Mouse (Mus musculus) thymus, postnatal 0 days (tissue): ENCODE results near the gene Ywhaq. TPM values are rescaled to one million over a fixed set of nuclear protein-coding genes. Genes with fewer than 3 reads are reported as not detected.

Experiments
- DNase-seq: peaks from one replicate; pipeline ENCODE4 v3.0.0-alpha.2; 2015; ENCODE audit warnings: low spot score
- polyA plus RNA-seq: library from polyadenylated mRNA; unstranded; fragments of >200 nt; fragmentation: Nextera tagmentation; extraction: Ambion mirVana; gene quantifications from 2 replicates; pipeline ENCODE4 v1.2.1, GENCODE M21; 2015

The Ywhaq gene
- 361 and 392 TPM in 2 replicates for polyA plus RNA-seq

GRCm38 (mm10) chr12:21417100-21418070, at the start of gene Ywhaq:
Ywhaq (minus strand) TSS chr12:21417637.
- DNase-seq = peak; percentile 96

- DNase-seq = no peak
These were observed 46.0 kb upstream of the Ywhaq start for GRCm38 (mm10) chr12:21463448-21463891.

- DNase-seq = no peak
These were observed 45.2 kb upstream of the Ywhaq start for GRCm38 (mm10) chr12:21462658-21463057.

- DNase-seq = no peak
These were observed 42.2 kb upstream of the Ywhaq start for GRCm38 (mm10) chr12:21459681-21460080.

DNA sequence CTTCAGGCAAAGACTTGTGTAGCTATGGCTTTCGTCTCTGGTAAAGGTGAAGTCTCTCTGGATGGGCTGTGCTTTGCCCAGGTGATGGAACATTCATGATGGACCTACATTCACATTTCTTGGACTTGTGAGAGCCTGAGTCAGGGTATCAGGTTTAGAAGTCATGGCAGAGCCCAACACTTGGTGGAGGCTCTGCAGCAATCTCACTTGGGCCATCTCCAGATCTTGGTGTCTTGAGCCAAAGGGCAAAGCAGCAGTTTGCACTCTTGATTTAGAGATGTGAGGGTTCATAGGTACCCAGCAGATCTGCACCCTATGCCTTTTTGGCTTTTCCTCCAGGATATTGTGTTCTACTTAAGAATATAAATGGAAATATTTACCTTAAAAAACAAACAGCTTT, 38.6 kb upstream of the Ywhaq start:
- DNase-seq = no peak

DNA sequence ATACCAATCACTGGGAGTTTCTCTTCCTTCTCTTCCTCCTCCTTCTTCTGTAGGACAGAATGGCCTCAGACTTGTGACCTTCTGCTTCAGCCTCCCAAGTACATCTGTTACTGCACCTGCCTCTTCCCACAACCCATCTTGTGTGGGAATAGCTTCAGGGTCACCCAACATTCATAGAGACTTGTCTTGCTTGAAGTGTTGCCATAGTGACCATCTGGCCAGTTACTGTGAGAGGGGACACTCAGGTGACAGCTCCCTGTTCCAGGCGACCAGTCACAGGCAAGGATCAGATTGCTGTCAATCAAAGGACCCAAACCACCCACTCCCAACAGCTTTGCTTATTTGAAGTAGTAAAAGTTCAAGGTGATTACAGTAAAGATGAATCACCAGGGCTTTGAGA, 34.3 kb upstream of the Ywhaq start:
- no peak for DNase-seq

- DNase-seq = peak; percentile 36
These were observed 33.9 kb upstream of the Ywhaq start for GRCm38 (mm10) chr12:21451351-21451750.

DNA sequence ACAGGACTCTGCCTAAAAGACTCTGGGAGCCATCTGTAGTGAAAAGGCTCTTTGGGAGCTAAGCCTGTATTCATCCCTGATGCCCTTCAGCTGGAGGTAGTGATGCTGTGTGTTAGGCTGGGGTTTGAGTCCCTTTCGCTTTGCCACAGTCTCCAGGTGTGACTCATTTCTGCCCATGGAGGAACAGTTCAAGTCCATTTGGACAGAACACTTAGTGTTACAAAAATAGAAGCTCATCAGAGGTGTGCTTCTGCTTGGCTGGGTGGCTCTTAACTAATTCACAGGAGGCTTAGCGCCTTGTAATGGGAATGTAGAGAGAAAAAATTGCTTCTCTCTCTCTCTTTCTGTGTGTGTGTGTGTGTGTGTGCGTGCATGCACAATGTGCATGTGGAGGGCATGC, 26.3 kb upstream of the Ywhaq start:
- no peak for DNase-seq

- DNase-seq = no peak
These were observed 24.4 kb upstream of the Ywhaq start for GRCm38 (mm10) chr12:21441870-21442269.

- DNase-seq = no peak
These were observed 22.0 kb upstream of the Ywhaq start for GRCm38 (mm10) chr12:21439428-21439827.

GRCm38 (mm10) chr12:21438750-21439394, 21.4 kb upstream of the Ywhaq start:
- no peak for DNase-seq

- DNase-seq = no peak
These were observed 20.9 kb upstream of the Ywhaq start for GRCm38 (mm10) chr12:21438294-21438693.

DNA sequence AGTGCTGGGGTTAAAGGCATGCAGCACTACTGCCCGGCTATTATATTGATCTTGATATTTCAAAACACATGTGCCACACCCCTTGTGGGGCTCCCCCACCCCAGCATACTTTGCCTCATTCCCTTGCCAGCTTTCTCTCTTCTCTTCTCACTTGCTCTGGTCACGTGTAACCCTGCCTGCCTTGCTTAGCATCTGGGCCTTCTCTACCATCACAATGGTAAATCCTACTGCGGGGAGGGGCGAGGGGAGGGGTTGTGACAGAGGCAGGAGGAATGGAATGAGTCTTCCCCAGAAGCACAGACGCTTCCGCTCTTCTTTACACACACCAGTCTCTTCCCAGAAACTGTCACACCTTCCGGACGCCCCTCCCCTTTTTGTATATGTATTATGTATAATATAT, 14.5 kb upstream of the Ywhaq start:
- no peak for DNase-seq

GRCm38 (mm10) chr12:21431039-21431438, 13.6 kb upstream of the Ywhaq start:
- no peak for DNase-seq

DNA sequence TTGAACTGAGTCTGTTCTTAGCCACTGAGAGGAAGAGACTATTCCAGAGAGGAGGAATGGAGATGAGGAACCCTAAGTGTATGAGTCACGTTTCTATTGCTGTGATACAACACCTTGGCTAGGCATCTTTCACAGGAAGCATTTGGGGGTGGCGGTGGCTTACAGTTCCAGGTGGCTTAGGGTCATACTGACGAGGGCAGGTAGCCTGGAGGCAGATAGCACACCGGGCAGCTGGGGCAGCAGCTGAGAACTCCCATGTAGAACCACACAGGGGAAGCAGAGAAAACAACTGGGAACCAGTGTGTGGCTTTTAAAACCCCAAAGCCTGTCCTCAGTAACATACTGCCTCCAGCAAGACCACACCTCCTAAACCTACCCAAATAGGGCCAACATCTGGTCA, 12.7 kb upstream of the Ywhaq start:
- DNase-seq = no peak

DNA sequence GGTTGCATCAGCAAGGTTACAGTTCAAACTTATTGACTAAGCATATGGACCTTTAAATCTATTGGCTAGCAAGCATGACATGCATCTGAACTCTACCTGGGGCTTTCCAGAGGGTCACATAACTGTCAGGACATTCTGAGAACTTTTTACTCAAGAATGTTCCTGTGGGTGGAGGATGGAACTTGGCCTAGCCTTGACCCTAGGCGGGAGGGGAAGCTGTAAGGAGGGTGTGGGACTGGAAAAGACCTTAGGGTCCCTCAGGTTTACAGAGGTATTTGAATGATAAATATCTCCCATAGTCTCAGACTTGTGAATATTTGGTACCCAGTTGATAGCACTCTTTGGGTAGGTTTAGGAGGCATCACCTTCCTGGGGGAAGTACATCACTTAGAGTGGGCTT, 11.6 kb upstream of the Ywhaq start:
- no peak for DNase-seq

DNA sequence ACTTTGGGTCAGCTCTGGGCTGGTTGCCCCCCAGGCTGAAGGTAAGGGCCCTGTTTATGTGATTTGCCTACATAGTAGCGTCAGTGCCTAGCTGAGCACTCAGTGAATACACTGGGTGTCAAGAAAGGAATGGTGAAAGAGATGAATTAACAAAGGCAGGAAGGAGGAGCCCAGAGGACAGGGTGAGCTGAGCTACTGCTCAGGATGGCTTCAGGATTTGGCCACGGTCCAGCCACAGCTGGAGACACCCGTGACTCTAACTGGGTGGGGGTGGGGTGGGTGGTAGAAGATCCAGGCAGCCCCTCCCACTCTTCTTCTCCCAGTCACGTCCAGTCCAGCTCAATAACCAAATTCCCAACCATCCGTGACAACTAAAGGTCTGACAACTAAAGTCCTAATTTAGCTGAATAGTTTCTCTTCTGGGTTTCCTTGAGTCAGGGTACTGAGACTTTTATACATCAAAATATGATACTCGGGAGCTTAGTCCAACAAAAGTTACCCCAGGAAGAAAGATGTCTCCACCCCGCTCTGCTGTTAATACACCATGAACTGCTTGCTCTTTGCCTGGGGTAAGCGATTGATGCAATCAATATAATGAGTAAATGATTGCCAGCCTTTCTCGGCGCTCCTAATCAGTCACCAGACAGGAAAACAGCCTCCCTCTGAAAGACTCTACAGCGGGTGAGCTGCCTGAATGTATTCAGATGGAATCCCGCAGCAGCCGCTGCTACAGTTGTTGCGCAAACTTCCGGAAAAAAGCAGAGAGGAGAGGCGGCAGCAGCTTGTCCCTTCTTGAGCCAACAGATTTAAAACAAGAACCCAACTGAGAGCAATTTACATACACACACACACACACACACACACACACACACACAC, 8.9 kb upstream of the Ywhaq start:
- DNase-seq = peak; percentile 26

DNA sequence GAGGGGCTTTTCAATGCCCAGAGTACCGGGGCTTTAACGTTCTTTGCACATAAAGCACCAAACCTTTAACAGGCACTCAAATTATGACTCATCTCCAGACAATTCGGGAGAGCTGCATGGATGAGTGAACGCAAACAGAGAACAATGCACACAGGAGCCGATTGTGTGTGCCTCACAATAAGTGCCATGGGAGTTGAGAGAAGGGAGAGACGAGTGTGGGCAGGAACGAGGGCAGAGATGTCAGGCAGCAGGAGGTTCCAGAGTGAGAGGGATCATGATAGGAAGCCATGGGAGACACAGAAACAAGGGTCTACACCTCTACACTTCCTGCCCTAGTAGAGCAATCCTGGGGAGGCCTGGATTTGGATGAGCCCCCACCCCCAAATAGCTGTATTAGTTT, 7.2 kb upstream of the Ywhaq start:
- DNase-seq = no peak

- DNase-seq = no peak
These were observed 1.2 kb upstream of the Ywhaq start for GRCm38 (mm10) chr12:21418621-21419131.

GRCm38 (mm10) chr12:21418083-21418482, 646 bp upstream of the Ywhaq start:
- peak; percentile 31 for DNase-seq

DNA sequence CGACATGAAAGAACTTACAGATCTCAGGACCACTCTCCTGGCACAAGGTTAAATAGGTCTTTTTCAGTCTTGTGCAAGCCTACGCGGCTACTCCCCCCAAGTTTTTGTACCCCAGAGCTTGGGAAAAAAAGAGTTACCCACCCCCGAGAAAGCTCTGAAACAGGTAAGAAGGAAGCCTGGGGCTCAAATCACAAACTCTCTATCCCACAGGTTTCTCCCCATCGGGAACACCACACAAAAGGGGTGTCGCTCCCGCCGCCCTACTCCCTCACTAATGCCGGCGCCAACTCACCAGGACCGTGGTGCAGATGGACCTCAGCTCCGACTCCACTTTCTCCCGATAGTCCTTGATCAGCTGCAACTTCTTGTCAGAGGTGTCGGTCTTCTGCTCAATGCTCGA, 931 bp downstream of the Ywhaq start:
- no peak for DNase-seq
